Mouse (Mus musculus) forelimb bud, embryonic 11.5 days (tissue): ENCODE measurements around the gene Dysf.
"Not testable (repeated sequence)": the region's sequence is repeated elsewhere in the genome, so short reads cannot be mapped to it uniquely, and the experiment has no call there.

Source experiments
- DNase-seq: peaks from one replicate; pipeline ENCODE4 v3.0.0-alpha.2; 2012; ENCODE audit warnings: low read depth, low spot score

Dysf gene

DNA sequence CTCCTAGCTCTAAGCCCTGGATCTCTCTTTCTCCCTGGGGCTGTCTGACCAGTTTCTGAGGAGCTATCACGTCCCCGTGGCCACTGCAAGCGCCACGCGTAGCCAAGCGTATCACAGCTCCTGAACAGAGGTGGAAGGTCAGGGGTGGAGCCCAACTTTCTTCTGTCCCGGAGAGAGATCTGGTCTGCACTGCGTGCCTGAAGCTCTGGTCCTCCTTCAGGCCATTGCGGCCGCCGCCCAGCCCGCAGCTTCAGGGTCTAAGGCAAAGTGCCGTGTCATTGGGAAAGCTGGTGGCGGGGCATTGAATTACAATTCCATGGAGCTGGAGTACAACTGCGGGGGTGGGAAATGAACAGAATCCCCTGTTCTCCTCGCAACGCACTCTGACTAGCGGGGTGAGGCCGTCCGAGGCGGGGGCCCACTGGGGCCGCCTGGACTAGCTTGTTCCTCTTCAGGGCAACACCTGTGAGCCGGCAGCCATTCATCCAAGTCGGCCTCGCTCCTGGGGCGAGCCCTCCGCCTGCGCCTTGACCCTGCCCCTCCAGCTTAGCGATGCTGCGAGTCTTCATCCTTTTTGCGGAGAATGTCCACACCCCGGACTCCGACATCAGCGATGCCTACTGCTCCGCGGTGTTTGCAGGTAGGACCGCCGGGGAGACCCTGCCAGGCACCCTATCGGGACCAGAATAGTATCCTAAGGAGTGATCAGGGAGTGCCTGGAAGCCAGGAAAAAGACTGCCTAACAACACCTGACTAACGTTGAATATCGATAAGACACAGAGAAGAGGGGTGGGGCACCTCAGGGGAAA is at the start of gene Dysf:
Gene Dysf (plus strand): TSS at position 228 of the 809 bp plus-strand sequence.
- peak; percentile 44 for DNase-seq

DNA sequence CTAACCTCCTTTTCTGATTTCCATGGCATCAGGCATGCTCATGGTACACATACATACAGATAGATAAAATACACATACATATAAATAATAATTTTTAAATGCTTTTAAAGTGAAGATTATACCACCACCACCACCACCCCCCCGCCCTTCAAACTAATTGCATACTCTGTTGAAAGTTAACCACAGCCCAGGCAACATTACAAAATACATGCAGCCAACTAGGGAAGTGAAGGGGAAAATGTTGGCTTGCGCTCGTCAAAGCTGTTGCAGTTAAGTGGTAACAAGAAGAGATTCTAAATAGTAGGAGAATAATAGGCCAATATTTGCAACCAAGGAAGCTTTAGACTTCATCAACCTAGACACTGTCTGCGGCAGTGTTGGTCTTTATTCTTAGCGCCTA is 20.7 kb upstream of the Dysf start:
- DNase-seq: no peak

DNA sequence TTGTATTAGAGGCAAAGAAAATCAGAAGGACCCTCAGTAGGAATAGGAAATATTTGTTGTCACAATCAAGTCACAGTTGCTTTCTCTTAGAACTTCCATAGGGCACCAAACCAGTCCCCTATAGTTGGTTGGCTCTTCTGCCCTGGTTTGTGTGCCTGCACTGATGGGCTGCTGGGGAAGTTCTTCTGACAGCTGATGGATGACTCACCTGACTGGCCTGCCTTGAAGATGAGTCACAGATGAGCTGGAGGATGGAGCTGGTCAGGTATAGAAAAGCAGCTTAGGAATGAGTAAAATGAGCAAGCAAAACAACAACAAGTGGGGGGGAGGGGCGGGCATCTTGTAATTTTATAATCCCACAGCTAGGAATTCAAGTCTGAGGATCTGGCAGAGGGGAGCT is 5.7 kb upstream of the Dysf start:
- DNase-seq: no peak

GRCm38 (mm10) chr6:84004295-84004694 is 4.1 kb upstream of the Dysf start:
- DNase-seq: no peak

DNA sequence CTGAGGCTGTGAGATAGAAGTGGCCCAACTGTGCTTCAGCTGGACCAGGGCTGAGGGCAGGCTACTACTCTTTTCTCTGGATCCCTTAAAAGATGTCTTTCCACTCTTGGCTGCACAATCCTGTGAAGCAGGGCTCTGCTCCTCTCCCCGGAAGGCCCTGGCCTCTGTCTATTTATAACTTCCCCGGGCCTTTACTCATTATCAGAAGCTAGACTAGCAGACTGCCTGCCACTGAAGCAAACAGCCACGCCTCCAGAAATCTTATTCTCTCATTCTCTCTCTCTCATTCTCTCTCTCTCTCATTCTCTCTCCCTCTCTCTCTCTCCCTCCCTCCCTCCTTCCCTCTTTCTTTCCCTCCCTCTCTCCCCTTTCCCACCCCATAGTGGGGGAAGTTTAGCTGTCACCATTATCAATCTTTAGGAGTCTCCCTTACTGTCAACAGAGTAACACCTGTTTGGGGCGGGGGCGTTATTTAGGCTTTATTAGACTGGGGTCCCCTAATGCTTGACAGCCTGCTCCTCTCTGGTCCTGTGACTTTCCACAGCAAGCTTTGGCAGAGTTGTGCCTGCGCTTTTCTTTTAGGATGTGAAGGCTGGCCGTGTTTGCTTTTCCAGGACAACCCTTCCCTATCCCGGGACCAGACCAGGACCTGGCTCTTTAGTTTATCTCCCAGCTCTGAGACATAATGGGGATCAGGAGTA is 932 bp downstream of the Dysf start:
- no peak for DNase-seq

DNA sequence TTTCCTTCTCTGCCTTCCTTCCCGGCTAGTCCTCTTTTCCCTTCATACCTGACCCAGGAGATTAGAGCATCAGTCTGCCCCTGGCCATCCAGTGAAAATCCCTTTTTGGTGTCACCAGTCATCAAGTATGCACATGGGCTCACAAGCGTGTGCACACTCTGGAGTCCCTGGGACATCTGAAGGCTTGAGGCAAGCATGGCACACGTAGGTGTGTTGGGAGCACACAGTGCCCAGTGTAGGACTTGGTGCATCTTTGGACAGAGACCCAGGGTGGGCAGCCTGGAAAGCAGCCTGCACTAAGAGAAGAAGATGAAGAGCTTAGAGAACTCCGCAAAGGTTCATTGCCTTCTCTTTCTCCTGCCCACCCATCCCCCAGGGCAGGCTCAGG is 1.5 kb downstream of the Dysf start:
- no peak for DNase-seq

GRCm38 (mm10) chr6:84010303-84011225 is 2.2 kb downstream of the Dysf start:
- peak; percentile 11 for DNase-seq

GRCm38 (mm10) chr6:84014961-84015683 is 6.7 kb downstream of the Dysf start:
- peak; percentile 14 for DNase-seq

GRCm38 (mm10) chr6:84016851-84017250 is 8.5 kb downstream of the Dysf start:
- no peak for DNase-seq

GRCm38 (mm10) chr6:84017392-84017791 is 9.0 kb downstream of the Dysf start:
- DNase-seq: no peak

- peak; percentile 42 for DNase-seq
Measured at GRCm38 (mm10) chr6:84018906-84019550, 10.6 kb downstream of the Dysf start.

- no peak for DNase-seq
Measured at GRCm38 (mm10) chr6:84020002-84020401, 11.6 kb downstream of the Dysf start.

- no peak for DNase-seq
Measured at GRCm38 (mm10) chr6:84021990-84022389, 13.6 kb downstream of the Dysf start.

- DNase-seq: no peak
Measured at GRCm38 (mm10) chr6:84025636-84026035, 17.2 kb downstream of the Dysf start.

DNA sequence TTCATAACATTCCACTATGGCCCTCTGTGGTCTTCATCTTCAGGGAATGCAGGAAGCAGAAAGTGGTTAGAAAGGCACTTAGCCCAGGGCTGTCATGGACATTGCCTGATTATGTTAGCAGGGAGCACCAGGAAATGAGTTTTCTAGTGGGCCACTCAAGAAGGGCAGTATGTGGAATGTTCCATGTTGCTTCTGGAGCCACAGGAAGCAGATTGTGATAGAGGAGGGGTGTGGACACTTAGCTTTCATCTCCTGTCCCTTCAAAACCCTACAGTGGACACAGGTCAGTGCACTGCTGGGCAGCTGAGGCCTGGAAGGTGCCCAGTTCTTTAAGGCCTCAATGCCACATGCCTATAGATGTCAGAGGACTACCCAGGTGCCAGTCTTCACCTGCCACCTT is 20.4 kb downstream of the Dysf start:
- no peak for DNase-seq

DNA sequence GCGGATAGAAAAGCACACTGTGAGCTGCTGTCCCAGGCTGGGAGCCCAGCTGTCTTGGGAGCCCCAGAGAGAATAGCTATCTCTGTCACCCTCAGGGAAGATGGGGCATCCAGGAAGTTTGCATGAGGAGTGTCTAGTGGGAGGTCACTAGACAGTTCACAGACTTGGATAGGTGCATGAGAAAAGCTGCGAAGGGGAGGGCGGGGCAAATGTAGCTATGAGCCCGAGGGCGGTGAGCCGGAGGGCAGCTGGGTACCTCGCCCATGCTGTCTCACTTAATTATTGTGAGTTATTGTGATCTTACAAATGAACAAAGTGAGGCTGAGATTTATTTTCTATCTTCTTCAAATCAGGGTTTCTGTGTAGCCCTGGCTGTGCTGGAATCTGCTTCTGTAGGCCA is 21.4 kb downstream of the Dysf start:
- no peak for DNase-seq

- not testable (repeated sequence) for DNase-seq
Measured at GRCm38 (mm10) chr6:84032516-84032915, 24.1 kb downstream of the Dysf start.

- no peak for DNase-seq
Measured at GRCm38 (mm10) chr6:84043251-84043940, 35.0 kb downstream of the Dysf start.

DNA sequence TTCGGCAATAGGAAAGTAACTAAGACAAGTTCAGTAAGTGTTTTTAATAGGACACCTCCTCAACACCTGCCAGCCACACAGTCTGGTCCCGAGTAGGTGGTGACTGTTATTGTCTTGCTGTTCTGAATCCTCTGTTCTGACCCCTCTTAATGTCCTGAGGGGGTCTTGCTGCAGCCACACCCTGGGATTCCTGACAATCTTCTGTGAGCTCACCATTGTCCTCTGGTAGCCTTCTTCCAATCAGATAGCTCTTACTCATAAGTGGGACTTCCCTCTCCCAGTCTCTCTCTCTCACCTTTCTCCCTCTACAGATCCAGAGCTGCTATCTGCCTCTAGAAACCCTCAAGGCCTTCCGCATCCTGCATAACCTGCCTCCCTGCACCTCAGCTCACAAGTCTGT is 36.3 kb downstream of the Dysf start:
- DNase-seq: no peak

DNA sequence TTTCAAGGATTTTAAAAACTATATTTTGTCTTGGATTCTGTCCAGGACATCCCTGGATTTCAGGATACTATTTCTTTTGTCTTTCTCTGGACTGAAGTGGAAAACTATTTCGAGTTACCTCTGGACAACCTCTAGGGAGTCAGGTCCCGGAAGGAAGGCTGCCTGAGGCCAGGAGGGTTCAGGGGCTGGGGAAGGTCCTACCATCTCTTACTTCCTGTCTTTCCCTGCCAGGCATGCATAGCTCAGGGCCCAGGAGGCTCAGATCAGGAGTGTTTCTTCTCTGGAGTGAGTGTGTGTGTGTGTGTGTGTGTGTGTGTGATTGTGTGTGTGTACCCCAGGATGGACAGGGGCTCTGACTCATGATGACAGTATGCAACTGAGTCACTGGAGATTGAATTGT is 40.5 kb downstream of the Dysf start:
- DNase-seq: no peak
